Mouse (Mus musculus): ENCODE results near the gene Hoxd3. TPM values are rescaled to one million over a fixed set of nuclear protein-coding genes. Genes with fewer than 3 reads are reported as not detected.

Hoxd3 gene
- polyA plus RNA-seq, 1 experiment from 2014 or later: 29.1 TPM

GRCm38 (mm10) chr2:74672481-74673362, 39.0 kb upstream of the Hoxd3 start:
- Histone ChIP-seq H3K9ac (replicated peaks) (no peak overlapping the region), H3K36me3 (no peaks in the 10 kb centered on the region), H3K27ac (replicated peaks) (no peak overlapping the region), H3K4me1 (peaks cover 23% of the 10 kb centered on the region), H3K4me3 (replicated peaks) (peak overlapping the region; percentile 24), H3K27me3 (replicated peaks) (peaks cover 95% of the 10 kb centered on the region), H3K4me2 (peak overlapping the region; percentile 52), H3K9me3 (replicated peaks) (no peaks in the 10 kb centered on the region)
- 4% methylated on average over 40 of the region's 40 CpGs for WGBS
- peak; percentile 51; the same call in 1 of the 2 replicates for ATAC-seq (ENCODE audit: low FRiP score)

GRCm38 (mm10) chr2:74673835-74674425, 37.8 kb upstream of the Hoxd3 start:
- Histone ChIP-seq H3K4me3 (replicated peaks) (no peak overlapping the region), H3K4me1 (peaks cover 14% of the 10 kb centered on the region), H3K9ac (replicated peaks) (no peak overlapping the region), H3K9me3 (replicated peaks) (no peaks in the 10 kb centered on the region), H3K4me2 (no peak overlapping the region), H3K27me3 (replicated peaks) (peaks cover 94% of the 10 kb centered on the region), H3K27ac (replicated peaks) (no peak overlapping the region), H3K36me3 (no peaks in the 10 kb centered on the region)
- WGBS: 3% methylated on average over 24 of the region's 24 CpGs
- no peak for ATAC-seq (ENCODE audit: low FRiP score)

DNA sequence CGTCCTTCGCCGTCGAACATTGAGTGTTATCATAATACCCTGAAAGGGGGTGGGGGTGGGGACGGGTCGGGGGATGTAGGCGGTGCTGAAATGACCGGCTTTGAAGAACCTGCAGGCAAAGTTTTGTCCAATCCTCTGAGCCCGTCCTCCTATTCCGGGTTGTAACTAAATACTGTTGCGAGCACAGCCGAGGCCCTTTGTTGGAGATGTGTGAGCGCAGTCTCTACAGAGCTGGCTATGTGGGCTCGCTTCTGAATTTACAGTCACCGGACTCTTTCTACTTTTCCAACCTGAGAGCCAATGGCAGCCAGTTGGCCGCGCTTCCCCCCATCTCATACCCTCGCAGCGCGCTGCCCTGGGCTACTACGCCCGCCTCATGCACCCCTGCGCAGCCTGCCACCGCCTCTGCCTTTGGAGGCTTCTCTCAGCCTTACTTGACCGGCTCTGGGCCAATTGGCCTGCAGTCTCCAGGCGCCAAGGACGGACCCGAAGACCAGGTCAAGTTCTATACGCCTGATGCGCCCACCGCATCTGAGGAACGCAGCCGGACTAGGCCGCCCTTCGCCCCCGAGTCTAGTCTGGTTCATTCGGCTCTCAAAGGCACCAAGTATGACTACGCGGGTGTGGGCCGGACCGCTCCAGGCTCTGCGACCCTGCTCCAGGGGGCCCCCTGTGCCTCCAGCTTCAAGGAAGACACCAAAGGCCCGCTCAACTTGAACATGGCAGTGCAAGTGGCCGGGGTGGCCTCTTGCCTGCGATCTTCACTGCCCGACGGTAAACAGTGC, 36.7 kb upstream of the Hoxd3 start, which contains the start of gene Hoxd12:
TSS of gene Hoxd12 (plus strand) at position 133 of the 785 bp plus-strand sequence.
- H3K9me3 ChIP-seq (replicated peaks): no peaks in the 10 kb centered on the region
- no peak within 1 kb of the TSS for H3K4me3 ChIP-seq (replicated peaks)
- no peaks in the 10 kb centered on the region for H3K36me3 ChIP-seq
- ATAC-seq (ENCODE audit: low FRiP score): no peak
- H3K4me1 ChIP-seq: peaks cover 14% of the 10 kb centered on the region
- H3K4me2 ChIP-seq: no peak within 1 kb of the TSS
- H3K9ac ChIP-seq (replicated peaks): no peak within 1 kb of the TSS
- 5% methylated on average over 47 of the region's 47 CpGs for WGBS
- peaks cover 96% of the 10 kb centered on the region for H3K27me3 ChIP-seq (replicated peaks)
- H3K27ac ChIP-seq (replicated peaks): no peak within 1 kb of the TSS

- H3K4me2 ChIP-seq: no peak overlapping the region
- peaks cover 14% of the 10 kb centered on the region for H3K4me1 ChIP-seq
- ATAC-seq (ENCODE audit: low FRiP score): no peak
- peaks cover 98% of the 10 kb centered on the region for H3K27me3 ChIP-seq (replicated peaks)
- H3K9me3 ChIP-seq (replicated peaks): no peaks in the 10 kb centered on the region
- no peak overlapping the region for H3K27ac ChIP-seq (replicated peaks)
- H3K9ac ChIP-seq (replicated peaks): no peak overlapping the region
- H3K4me3 ChIP-seq (replicated peaks): no peak overlapping the region
- no peaks in the 10 kb centered on the region for H3K36me3 ChIP-seq
- 9% methylated on average over 24 of the region's 24 CpGs for WGBS
Measured at GRCm38 (mm10) chr2:74675666-74676282, 36.0 kb upstream of the Hoxd3 start.

- no peak overlapping the region for H3K27ac ChIP-seq (replicated peaks)
- no peak for ATAC-seq (ENCODE audit: low FRiP score)
- H3K4me2 ChIP-seq: no peak overlapping the region
- H3K4me1 ChIP-seq: peaks cover 16% of the 10 kb centered on the region
- H3K9me3 ChIP-seq (replicated peaks): no peaks in the 10 kb centered on the region
- H3K27me3 ChIP-seq (replicated peaks): peaks cover 99% of the 10 kb centered on the region
- no peak overlapping the region for H3K4me3 ChIP-seq (replicated peaks)
- H3K9ac ChIP-seq (replicated peaks): no peak overlapping the region
- H3K36me3 ChIP-seq: no peaks in the 10 kb centered on the region
- 11% methylated on average over 9 of the region's 9 CpGs for WGBS
Measured at GRCm38 (mm10) chr2:74676376-74677052, 35.2 kb upstream of the Hoxd3 start.

- no peak overlapping the region for H3K9ac ChIP-seq (replicated peaks)
- WGBS: 21% methylated on average over 2 of the region's 2 CpGs
- H3K4me3 ChIP-seq (replicated peaks): no peak overlapping the region
Measured at GRCm38 (mm10) chr2:74677106-74677505, 34.6 kb upstream of the Hoxd3 start.

DNA sequence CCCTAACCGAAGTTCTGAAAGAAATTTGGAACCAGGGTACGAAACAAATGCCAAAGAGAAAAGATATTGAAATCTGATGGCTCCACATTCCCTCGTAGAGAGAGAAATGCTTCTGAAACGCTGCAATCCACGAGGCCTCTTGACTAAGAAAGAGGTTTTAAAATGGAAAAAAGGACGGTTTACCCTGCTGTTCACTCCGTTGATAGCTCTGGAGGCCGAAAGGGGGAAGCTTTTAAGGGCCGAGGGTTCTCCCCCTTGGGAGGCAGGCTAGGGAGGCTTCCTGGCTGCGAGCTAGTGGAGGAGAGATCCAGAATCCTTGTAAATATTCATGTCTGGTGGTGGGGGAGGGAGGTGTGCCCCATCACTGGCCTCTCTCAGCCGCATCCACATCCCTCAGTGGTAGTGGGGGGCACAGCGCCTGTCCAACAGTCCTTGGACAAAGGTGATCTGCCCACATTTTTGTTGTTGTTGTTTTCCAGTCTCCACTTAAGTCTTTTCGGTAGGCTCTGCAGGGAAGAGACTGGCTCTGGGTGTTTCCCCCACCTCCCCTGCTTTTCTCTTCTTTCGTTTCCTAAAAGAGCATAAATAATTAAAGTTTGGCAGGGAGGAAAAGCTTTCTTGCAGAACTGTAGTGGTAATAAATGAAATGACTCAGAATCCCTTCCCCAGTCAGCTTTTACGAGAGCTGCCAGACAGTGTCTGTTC, 32.7 kb upstream of the Hoxd3 start, which contains the start of gene Hoxd11:
TSS of gene Hoxd11 (plus strand) at position 667 of the 705 bp plus-strand sequence.
- peak within 1 kb of the TSS; percentile 46 for H3K4me3 ChIP-seq (replicated peaks)
- peak within 1 kb of the TSS; percentile 53 for H3K4me2 ChIP-seq

More at GRCm38 (mm10) chr2:74677106-74677505, 34.6 kb upstream of the Hoxd3 start:
- Histone ChIP-seq H3K36me3 (no peaks in the 10 kb centered on the region), H3K4me1 (peaks cover 21% of the 10 kb centered on the region), H3K4me2 (no peak overlapping the region), H3K27me3 (replicated peaks) (peaks cover 99% of the 10 kb centered on the region), H3K27ac (replicated peaks) (no peak overlapping the region), H3K9me3 (replicated peaks) (no peaks in the 10 kb centered on the region)
- ATAC-seq (ENCODE audit: low FRiP score): no peak

GRCm38 (mm10) chr2:74679596-74679971, 32.1 kb upstream of the Hoxd3 start:
- Histone ChIP-seq H3K36me3 (no peaks in the 10 kb centered on the region), H3K9ac (replicated peaks) (0 out of 2 replicates have a peak overlapping the region, but pooled peaks have one; percentile 15), H3K9me3 (replicated peaks) (no peaks in the 10 kb centered on the region), H3K4me2 (peak overlapping the region; percentile 53), H3K27me3 (replicated peaks) (peaks cover 88% of the 10 kb centered on the region), H3K4me3 (replicated peaks) (peak overlapping the region; percentile 46), H3K4me1 (peaks cover 21% of the 10 kb centered on the region), H3K27ac (replicated peaks) (peak overlapping the region; percentile 81)
- no peak for ATAC-seq (ENCODE audit: low FRiP score)
- WGBS: 1% methylated on average over 26 of the region's 26 CpGs

More for the DNA sequence above, 32.7 kb upstream of the Hoxd3 start, which contains the start of gene Hoxd11:
- ATAC-seq (ENCODE audit: low FRiP score): no peak
- 3% methylated on average over 15 of the region's 15 CpGs for WGBS
- Histone ChIP-seq H3K36me3 (no peaks in the 10 kb centered on the region), H3K9me3 (replicated peaks) (no peaks in the 10 kb centered on the region), H3K27me3 (replicated peaks) (peaks cover 88% of the 10 kb centered on the region), H3K27ac (replicated peaks) (peak within 1 kb of the TSS; percentile 81), H3K9ac (replicated peaks) (peak within 1 kb of the TSS; percentile 15; the same call in 1 of the 2 replicates), H3K4me1 (peaks cover 21% of the 10 kb centered on the region)

GRCm38 (mm10) chr2:74679980-74680379, 31.7 kb upstream of the Hoxd3 start:
- Histone ChIP-seq H3K9ac (replicated peaks) (0 out of 2 replicates have a peak overlapping the region, but pooled peaks have one; percentile 15), H3K36me3 (no peaks in the 10 kb centered on the region), H3K4me1 (peaks cover 21% of the 10 kb centered on the region), H3K4me2 (peak overlapping the region; percentile 53), H3K27me3 (replicated peaks) (peaks cover 87% of the 10 kb centered on the region), H3K9me3 (replicated peaks) (no peaks in the 10 kb centered on the region), H3K27ac (replicated peaks) (peak overlapping the region; percentile 81), H3K4me3 (replicated peaks) (peak overlapping the region; percentile 46)
- under 1% methylated on average over 23 of the region's 23 CpGs for WGBS
- no peak for ATAC-seq (ENCODE audit: low FRiP score)

All from neural tube, embryonic 15.5 days (tissue).